Mouse (Mus musculus): ENCODE measurements around the gene Abhd16b.

GRCm38 (mm10) chr2:181491432-181492205 is 1.4 kb upstream of the Abhd16b start:
- TF ChIP-seq CTCF (IDR thresholded peaks at IDR 0.05; ENCODE audit: borderline replicate concordance, insufficient read depth, low read depth, low read length) (no peak), POLR2A (IDR thresholded peaks at IDR 0.05; ENCODE audit: borderline replicate concordance, insufficient read depth, low read length) (no peak)
